Mouse (Mus musculus) ES-CJ7 (cell line): ENCODE measurements around the gene Prmt8.

Source experiments
- DNase-seq: peaks from one replicate; pipeline ENCODE4 v3.0.0; 2011; ENCODE audit warnings: low read depth, low spot score

The Prmt8 gene

GRCm38 (mm10) chr6:127769275-127770156 lies at the start of gene Prmt8:
Prmt8 (minus strand) TSS chr6:127769472.
- peak; percentile 89 for DNase-seq

DNA sequence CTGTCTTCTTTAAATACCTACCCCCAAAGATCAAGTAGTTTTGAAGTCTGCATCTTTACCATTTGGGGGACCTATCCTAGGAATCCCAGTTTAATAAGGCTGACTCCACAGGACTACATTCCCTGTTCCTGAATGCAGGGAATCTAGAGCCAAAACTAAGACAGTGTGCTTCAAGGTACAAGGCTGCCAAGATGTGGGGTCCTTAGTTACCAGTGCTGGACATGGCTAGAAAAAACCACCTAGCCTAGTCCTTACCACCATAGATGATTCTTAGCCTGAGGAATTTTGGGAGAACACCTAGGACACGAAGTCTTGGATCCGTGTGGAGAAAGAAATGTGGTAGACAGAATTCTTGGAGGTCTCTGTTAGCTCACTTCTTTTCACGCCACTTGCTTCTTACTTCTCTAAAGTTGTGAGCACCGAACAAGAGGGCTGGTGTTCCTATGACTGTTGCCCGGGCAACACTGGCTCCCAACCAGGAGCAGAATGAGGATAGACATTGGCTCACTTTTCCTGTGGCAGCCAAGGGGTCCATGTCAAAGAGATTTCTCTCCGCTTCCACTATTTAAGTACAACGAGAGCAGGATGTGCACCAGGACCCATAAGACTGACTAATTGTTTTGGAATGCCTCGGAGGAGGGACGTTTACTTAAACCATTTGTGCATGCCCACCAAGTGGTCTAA lies 33.9 kb upstream of the Prmt8 start:
- DNase-seq = no peak

GRCm38 (mm10) chr6:127802211-127802610 lies 32.9 kb upstream of the Prmt8 start:
- no peak for DNase-seq

- DNase-seq = no peak
Observed at GRCm38 (mm10) chr6:127790023-127790422, 20.8 kb upstream of the Prmt8 start.

- peak; percentile 8 for DNase-seq
Observed at GRCm38 (mm10) chr6:127770806-127771205, 1.5 kb upstream of the Prmt8 start.

DNA sequence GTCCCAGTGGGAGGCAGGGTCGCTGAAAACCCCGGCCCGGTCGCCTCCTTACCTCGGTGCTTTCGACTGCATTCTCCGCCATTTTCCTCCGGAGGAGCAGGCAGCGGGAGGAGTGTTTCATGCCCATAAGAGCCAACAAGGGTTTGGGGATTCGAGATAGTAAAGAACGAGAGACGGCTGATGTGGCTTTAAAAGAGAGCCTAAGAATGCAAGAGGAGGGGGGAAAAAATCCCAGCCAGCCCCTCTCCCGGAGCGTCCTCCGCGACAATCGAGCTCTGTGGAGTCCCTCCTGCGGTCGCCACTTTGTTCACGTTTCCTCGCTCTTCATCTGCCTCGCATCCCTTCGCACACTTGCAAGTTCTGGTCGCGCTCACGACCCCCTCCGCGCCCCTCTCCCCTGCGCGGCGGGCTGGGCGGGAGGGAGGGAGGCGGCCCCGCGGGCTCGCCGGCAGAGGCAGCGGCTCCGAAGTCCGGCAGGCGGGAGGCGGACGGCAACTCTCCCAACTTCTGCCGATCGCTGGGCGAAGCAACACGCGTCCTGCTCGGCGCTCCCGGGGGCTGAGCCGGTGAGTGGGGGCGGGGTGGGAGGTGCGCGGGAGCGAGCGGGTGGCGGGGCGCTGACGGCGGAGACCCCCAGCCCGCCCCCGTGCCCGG lies 524 bp downstream of the Prmt8 start:
- DNase-seq = peak; percentile 46

- peak; percentile 68 for DNase-seq
Observed at GRCm38 (mm10) chr6:127767706-127768493, 1.4 kb downstream of the Prmt8 start.

- no peak for DNase-seq
Observed at GRCm38 (mm10) chr6:127767201-127767705, 2.0 kb downstream of the Prmt8 start.

- peak; percentile 75 for DNase-seq
Observed at GRCm38 (mm10) chr6:127766641-127767200, 2.6 kb downstream of the Prmt8 start.

- DNase-seq = no peak
Observed at GRCm38 (mm10) chr6:127766041-127766604, 3.1 kb downstream of the Prmt8 start.

GRCm38 (mm10) chr6:127765573-127765972 lies 3.7 kb downstream of the Prmt8 start:
- no peak for DNase-seq

DNA sequence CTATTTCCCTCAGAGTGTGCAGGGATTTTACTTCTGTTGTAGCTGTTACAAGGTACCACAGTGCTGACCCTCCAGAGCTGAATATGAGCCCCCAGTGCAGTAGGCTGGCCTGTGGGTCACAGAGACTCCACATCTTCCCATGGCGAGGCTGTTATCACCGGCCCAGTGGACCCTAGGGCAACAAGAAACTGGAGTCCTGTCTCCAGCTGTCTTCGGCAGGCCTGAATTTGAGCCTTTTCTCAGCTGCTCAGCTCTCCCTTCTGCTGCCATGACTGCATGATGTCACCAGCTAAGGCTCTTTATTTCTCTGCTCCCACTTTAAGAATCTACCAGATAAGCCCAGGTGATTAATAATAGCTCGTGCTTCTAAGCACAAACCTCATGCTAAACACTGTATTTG lies 11.0 kb downstream of the Prmt8 start:
- no peak for DNase-seq

- no peak for DNase-seq
Observed at GRCm38 (mm10) chr6:127757667-127758167, 11.6 kb downstream of the Prmt8 start.

DNA sequence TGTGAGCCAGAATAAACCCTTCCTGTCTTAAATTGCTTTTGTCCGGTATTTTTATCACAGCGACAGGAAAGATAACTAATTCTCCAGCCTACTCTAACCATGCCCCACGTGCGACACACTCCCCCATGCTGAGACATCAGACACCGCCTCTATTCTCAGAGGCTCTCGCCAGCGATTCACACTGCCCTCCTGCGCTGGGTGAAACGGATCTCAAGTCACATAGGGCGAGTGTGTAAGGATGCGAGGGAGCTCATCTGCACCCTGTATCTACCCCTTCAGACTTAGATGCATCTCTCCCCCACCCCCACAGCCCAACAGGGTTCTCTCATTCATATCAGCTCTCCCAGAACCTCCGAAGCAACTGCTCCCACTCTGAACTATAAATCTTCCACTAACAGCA lies 12.4 kb downstream of the Prmt8 start:
- DNase-seq = no peak

- DNase-seq = no peak
Observed at GRCm38 (mm10) chr6:127753228-127753627, 16.0 kb downstream of the Prmt8 start.

- no peak for DNase-seq
Observed at GRCm38 (mm10) chr6:127752681-127753080, 16.6 kb downstream of the Prmt8 start.

GRCm38 (mm10) chr6:127751499-127751898 lies 17.8 kb downstream of the Prmt8 start:
- no peak for DNase-seq

DNA sequence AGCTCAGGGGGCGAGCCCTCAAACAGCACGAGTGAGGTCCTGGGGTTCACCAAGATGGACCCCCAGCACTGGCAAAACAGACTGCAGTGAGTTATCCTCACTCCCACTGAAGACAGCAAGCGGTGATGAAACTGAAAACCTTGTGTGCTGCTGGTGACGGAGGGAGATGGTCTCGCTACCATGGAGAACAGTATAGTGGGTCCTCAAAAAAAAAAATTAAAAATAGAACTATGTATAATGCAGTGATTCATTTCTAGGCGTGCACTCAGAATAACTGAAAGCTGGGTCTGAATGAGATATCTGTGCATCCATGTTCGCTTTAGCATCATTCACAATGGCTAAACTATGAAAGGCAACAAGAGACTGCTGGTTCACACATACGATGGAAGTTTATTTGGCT lies 20.5 kb downstream of the Prmt8 start:
- no peak for DNase-seq

DNA sequence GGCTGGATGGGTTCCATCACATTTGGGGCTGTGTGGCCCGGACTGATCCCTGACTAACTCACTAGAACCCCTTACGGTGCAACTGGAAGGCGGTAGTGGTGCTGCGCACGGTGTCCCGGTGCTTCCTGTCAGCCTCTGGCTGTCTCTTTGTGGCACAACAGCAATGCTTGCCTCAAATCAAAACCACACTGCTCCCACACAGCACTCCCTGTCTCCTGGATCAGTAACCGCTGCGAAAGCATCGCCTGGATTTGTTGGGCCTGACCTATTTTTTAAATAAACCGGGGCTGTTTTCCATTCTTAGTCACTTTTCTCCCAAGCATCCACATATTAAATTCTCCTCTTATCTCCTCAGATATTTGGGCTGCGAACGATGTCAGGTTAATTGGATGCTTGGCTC lies 27.0 kb downstream of the Prmt8 start:
- no peak for DNase-seq

DNA sequence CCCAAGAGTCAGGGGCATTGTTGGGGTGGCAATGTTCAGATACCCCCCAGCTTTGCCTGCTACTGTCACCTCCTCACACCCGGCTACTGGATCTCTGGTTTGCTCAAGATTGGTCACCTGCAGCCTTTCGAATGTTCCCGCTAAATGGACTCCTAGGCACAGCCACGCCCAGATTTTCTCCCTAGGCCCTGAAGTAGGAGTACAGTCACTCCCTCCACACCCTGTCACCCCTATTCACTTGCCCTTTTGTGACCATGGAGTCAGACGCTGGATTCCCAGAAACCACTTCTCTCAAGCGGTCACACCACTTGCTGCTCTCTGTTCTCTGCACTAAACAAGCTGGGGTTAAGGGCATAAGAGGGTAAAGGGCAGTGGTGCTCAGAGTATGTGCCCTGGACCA lies 28.1 kb downstream of the Prmt8 start:
- no peak for DNase-seq

- DNase-seq = no peak
Observed at GRCm38 (mm10) chr6:127740711-127741110, 28.6 kb downstream of the Prmt8 start.
